Mouse (Mus musculus) intestine, embryonic 15.5 days (tissue): Measurements from ENCODE around the gene Cfl1. TPM values are rescaled to one million over a fixed set of nuclear protein-coding genes. Genes with fewer than 3 reads are reported as not detected.

Experiments
- ATAC-seq: fragments of 200-750 bp; cut with Nextera tagmentation; 2 replicates; pipeline ENCODE4 v1.8.0; 2017; ENCODE audit warnings: moderate TSS enrichment, moderate library complexity
- H3K27ac ChIP-seq: fragments of 300-500 bp; sonication (generic); 2 replicates; pipeline ENCODE4 v1.5.1; 2015; ENCODE audit warnings: mild to moderate bottlenecking, inconsistent platforms
- H3K27me3 ChIP-seq: fragments of 300-500 bp; sonication (generic); replicated peaks from 2 replicates; pipeline ENCODE4 v1.6.1; 2015; ENCODE audit warnings: inconsistent platforms
- H3K36me3 ChIP-seq: fragments of 300-500 bp; sonication (generic); 2 replicates; pipeline ENCODE4 v1.6.1; 2015; ENCODE audit warnings: inconsistent platforms
- H3K4me1 ChIP-seq: fragments of 300-500 bp; sonication (generic); replicated peaks from 2 replicates; pipeline ENCODE4 v1.6.1; 2015; ENCODE audit warnings: inconsistent platforms
- H3K4me2 ChIP-seq: fragments of 300-500 bp; sonication (generic); replicated peaks from 2 replicates; pipeline ENCODE4 v1.6.1; 2015; ENCODE audit warnings: mild to moderate bottlenecking, inconsistent platforms
- H3K4me3 ChIP-seq: fragments of 300-500 bp; sonication (generic); replicated peaks from 2 replicates; pipeline ENCODE4 v1.5.1; 2015; ENCODE audit warnings: inconsistent platforms
- H3K9ac ChIP-seq: fragments of 300-500 bp; sonication (generic); 2 replicates; pipeline ENCODE4 v1.6.1; 2015; ENCODE audit warnings: inconsistent platforms
- H3K9me3 ChIP-seq: fragments of 300-500 bp; sonication (generic); 2 replicates; pipeline ENCODE4 v1.6.1; 2016; ENCODE audit warnings: inconsistent platforms
- WGBS: fragments of 180-500 bp; shearing (Covaris S2); methylation state at CpG from one replicate; pipeline ENCODE4 v1.1.7; 2015; 5-methylcytosine and 5-hydroxymethylcytosine counted together
- polyA plus RNA-seq: library from polyadenylated mRNA; unstranded; fragments of >200 nt; fragmentation: Nextera tagmentation; extraction: Ambion mirVana; gene quantifications from 2 replicates; pipeline ENCODE4 v1.2.1, GENCODE M21; 2015

Gene Cfl1
- polyA plus RNA-seq, 1 experiment from 2014 or later = 2,514 TPM

GRCm38 (mm10) chr19:5518721-5519120 lies 28.5 kb downstream of the Cfl1 start:
- H3K9me3 ChIP-seq = no peaks in the 10 kb centered on the region
- ATAC-seq = peak; percentile 66
- no peak overlapping the region for H3K27ac ChIP-seq
- 87% methylated on average over 3 of the region's 3 CpGs for WGBS
- H3K4me1 ChIP-seq = peaks cover 13% of the 10 kb centered on the region; the same call in 1 of the 2 replicates
- H3K4me2 ChIP-seq = no peak overlapping the region
- H3K9ac ChIP-seq = no peak overlapping the region
- no peak overlapping the region for H3K4me3 ChIP-seq
- H3K27me3 ChIP-seq = no peaks in the 10 kb centered on the region
- H3K36me3 ChIP-seq = no peaks in the 10 kb centered on the region

DNA sequence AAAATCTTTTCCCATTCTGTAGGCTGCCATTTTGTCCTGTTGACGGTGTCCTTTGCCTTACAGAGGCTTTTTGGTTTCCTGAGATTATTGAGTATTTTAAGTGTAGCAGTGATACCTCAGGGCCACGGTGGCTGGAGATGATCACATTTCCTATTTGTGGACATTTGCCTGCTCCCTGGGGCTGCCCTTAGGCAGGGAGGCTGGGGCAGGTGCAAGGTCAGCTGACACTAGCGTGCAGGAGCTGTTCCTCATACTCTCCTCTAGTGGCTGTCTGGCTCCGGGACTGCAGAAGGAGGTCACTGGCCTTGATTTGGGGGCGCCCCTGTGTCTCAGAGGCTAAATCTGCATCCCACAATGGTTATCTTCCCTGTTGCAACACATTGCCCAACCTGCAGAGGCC lies 34.9 kb downstream of the Cfl1 start:
- H3K4me1 ChIP-seq = peaks cover 4% of the 10 kb centered on the region; the same call in 1 of the 2 replicates
- no peaks in the 10 kb centered on the region for H3K36me3 ChIP-seq
- H3K27me3 ChIP-seq = no peaks in the 10 kb centered on the region
- no peak overlapping the region for H3K9ac ChIP-seq
- no peak overlapping the region for H3K27ac ChIP-seq
- H3K4me3 ChIP-seq = no peak overlapping the region
- no peak overlapping the region for H3K4me2 ChIP-seq
- no peaks in the 10 kb centered on the region for H3K9me3 ChIP-seq
- ATAC-seq = no peak
- 67% methylated on average over 5 of the region's 5 CpGs for WGBS

GRCm38 (mm10) chr19:5529325-5530137 lies 39.3 kb downstream of the Cfl1 start:
- WGBS = 14% methylated on average over 20 of the region's 20 CpGs
- Histone ChIP-seq H3K9me3 (no peaks in the 10 kb centered on the region), H3K27me3 (no peaks in the 10 kb centered on the region), H3K9ac (peak overlapping the region; percentile 20; the same call in 1 of the 2 replicates), H3K4me3 (peak overlapping the region; percentile 26), H3K36me3 (no peaks in the 10 kb centered on the region), H3K27ac (peak overlapping the region; percentile 91), H3K4me2 (peak overlapping the region; percentile 63), H3K4me1 (peaks cover 12% of the 10 kb centered on the region; the same call in 1 of the 2 replicates)
- peak; percentile 98 for ATAC-seq

DNA sequence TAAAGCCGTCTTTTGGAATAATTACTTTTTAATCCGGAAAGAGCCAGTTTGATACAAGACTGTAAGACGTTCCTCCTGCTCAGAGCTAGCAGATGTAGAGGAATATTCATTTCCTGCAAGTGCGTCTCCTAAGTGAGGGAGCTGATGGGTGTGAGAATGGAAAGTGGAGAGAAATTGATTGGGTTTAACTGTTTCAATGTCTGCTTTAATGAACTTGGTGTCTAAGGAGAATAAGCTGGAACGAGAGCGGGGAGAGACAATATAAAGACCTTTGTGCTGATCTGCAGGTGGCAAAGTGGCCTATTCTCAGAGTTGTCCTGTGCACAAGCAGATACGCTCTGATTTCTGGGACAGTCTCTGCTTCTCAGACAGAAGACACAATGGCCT lies 39.9 kb downstream of the Cfl1 start:
- Histone ChIP-seq H3K27me3 (no peaks in the 10 kb centered on the region), H3K4me3 (no peak overlapping the region; the same call in 1 of the 2 replicates), H3K27ac (peak overlapping the region; percentile 91), H3K9ac (no peak overlapping the region), H3K36me3 (no peaks in the 10 kb centered on the region), H3K4me1 (peaks cover 12% of the 10 kb centered on the region; the same call in 1 of the 2 replicates), H3K4me2 (peak overlapping the region; percentile 63), H3K9me3 (no peaks in the 10 kb centered on the region)
- ATAC-seq = no peak; the same call in 1 of the 2 replicates
- WGBS = 54% methylated on average over 7 of the region's 7 CpGs

DNA sequence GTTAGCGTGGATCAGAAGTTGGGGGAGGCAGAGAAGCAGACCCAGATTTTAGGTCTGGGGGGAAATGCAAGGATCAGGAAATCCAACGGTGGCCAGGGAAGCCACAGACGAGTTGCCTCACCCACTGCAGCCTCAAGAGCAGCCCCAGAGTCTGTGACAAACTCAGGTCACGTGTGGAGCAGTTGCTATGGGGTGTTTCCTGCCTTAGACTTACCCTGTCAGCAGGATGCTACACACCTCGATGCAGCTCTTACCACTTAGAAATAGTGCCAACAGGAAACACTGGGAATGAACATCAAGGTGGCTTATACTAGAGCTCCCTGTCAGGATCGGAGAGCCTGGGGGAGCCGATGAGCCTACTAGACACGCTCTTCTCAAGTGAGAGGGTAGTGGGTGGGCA lies 42.3 kb downstream of the Cfl1 start:
- Histone ChIP-seq H3K4me1 (peaks cover 12% of the 10 kb centered on the region; the same call in 1 of the 2 replicates), H3K27ac (no peak overlapping the region), H3K4me3 (no peak overlapping the region), H3K4me2 (no peak overlapping the region), H3K36me3 (no peaks in the 10 kb centered on the region), H3K9me3 (no peaks in the 10 kb centered on the region), H3K27me3 (no peaks in the 10 kb centered on the region), H3K9ac (no peak overlapping the region)
- ATAC-seq = no peak
- 67% methylated on average over 8 of the region's 8 CpGs for WGBS

GRCm38 (mm10) chr19:5538786-5539185 lies 48.5 kb downstream of the Cfl1 start:
- no peak for ATAC-seq
- Histone ChIP-seq H3K36me3 (no peaks in the 10 kb centered on the region), H3K4me2 (no peak overlapping the region), H3K4me3 (no peak overlapping the region), H3K27me3 (no peaks in the 10 kb centered on the region), H3K9ac (no peak overlapping the region), H3K9me3 (no peaks in the 10 kb centered on the region), H3K4me1 (no peaks in the 10 kb centered on the region), H3K27ac (no peak overlapping the region)
- 78% methylated on average over 8 of the region's 8 CpGs for WGBS

- H3K36me3 ChIP-seq = no peaks in the 10 kb centered on the region
- H3K4me1 ChIP-seq = peaks cover 4% of the 10 kb centered on the region; the same call in 1 of the 2 replicates
- H3K27me3 ChIP-seq = no peaks in the 10 kb centered on the region
- ATAC-seq = no peak
- H3K4me3 ChIP-seq = no peak overlapping the region
- WGBS = 80% methylated on average over 9 of the region's 9 CpGs
- no peaks in the 10 kb centered on the region for H3K9me3 ChIP-seq
- no peak overlapping the region for H3K4me2 ChIP-seq
- H3K9ac ChIP-seq = no peak overlapping the region
- H3K27ac ChIP-seq = no peak overlapping the region
Observed at GRCm38 (mm10) chr19:5543362-5543761, 53.1 kb downstream of the Cfl1 start.

DNA sequence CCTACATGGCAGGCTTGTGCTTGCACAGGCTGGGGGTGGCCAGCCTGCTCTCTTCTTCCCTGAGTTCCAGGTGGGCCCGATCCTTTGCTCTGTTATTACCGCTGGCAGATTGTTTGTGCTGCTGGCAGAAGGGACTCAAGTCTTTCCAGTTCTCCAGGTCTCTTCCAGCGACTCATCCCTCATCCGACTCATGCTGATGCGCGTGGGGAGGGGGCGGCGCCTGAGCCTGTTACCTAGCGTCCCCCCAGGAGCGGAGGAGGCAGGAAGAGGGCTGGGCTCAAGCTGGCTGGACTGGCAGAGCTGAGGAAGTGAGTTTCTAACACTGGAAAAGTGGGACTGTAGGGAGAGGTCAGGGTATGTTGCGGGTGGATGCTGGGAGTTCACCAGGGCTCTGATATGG lies 53.8 kb downstream of the Cfl1 start:
- H3K9ac ChIP-seq = no peak overlapping the region
- H3K27me3 ChIP-seq = no peaks in the 10 kb centered on the region
- no peaks in the 10 kb centered on the region for H3K9me3 ChIP-seq
- no peak for ATAC-seq
- H3K4me3 ChIP-seq = no peak overlapping the region
- H3K4me2 ChIP-seq = no peak overlapping the region
- H3K36me3 ChIP-seq = no peaks in the 10 kb centered on the region
- H3K27ac ChIP-seq = no peak overlapping the region
- H3K4me1 ChIP-seq = peaks cover 4% of the 10 kb centered on the region; the same call in 1 of the 2 replicates
- 45% methylated on average over 11 of the region's 11 CpGs for WGBS

Other genes starting within 250 kb of the Cfl1 start
- gene Pacs1, start 217.3 kb upstream of the Cfl1 start, polyA plus RNA-seq = 15.6 and 15.8 TPM in 2 replicates
- gene Sf3b2, start 195.0 kb upstream of the Cfl1 start, polyA plus RNA-seq = 282 and 289 TPM in 2 replicates
- 2.1 and 2.4 TPM in 2 replicates for gene Gal3st3, start 192.1 kb upstream of the Cfl1 start, polyA plus RNA-seq
- not detected in 2 replicates for gene Catsper1, start 154.7 kb upstream of the Cfl1 start, polyA plus RNA-seq
- 15.9 and 19.8 TPM in 2 replicates for gene Cst6, start 140.9 kb upstream of the Cfl1 start, polyA plus RNA-seq
- gene Eif1ad, start 123.7 kb upstream of the Cfl1 start, polyA plus RNA-seq = 53.9 and 58.2 TPM in 2 replicates
- 474 and 479 TPM in 2 replicates for gene Banf1, start 123.3 kb upstream of the Cfl1 start, polyA plus RNA-seq
- 61.2 and 66.4 TPM in 2 replicates for gene Sart1, start 101.8 kb upstream of the Cfl1 start, polyA plus RNA-seq
- 4.3 and 10.8 TPM in 2 replicates for gene Tsga10ip, start 87.9 kb upstream of the Cfl1 start, polyA plus RNA-seq
- gene Drap1, start 65.5 kb upstream of the Cfl1 start, polyA plus RNA-seq = 198 and 200 TPM in 2 replicates
- gene AI837181, start 65.3 kb upstream of the Cfl1 start, polyA plus RNA-seq = 42.6 and 45.8 TPM in 2 replicates
- gene Fosl1, start 42.9 kb upstream of the Cfl1 start, polyA plus RNA-seq = not detected in 2 replicates
- gene Ccdc85b, start 32.6 kb upstream of the Cfl1 start, polyA plus RNA-seq = 8.2 and 8.7 TPM in 2 replicates
- 95.1 and 99.4 TPM in 2 replicates for gene Fibp, start 29.8 kb upstream of the Cfl1 start, polyA plus RNA-seq
- 2.1 and 2.9 TPM in 2 replicates for gene Ctsw, start 21.9 kb upstream of the Cfl1 start, polyA plus RNA-seq
- gene Efemp2, start 16.5 kb upstream of the Cfl1 start, polyA plus RNA-seq = 118 TPM in 2 replicates
- 29.5 and 29.8 TPM in 2 replicates for gene Mus81, start 2.1 kb upstream of the Cfl1 start, polyA plus RNA-seq
- not detected in 2 replicates for gene 1700020D05Rik, start 13.3 kb downstream of the Cfl1 start, polyA plus RNA-seq
- 7.2 and 8.0 TPM in 2 replicates for gene Snx32, start 20.1 kb downstream of the Cfl1 start, polyA plus RNA-seq
- 19.3 TPM in 2 replicates for gene Ovol1, start 70.2 kb downstream of the Cfl1 start, polyA plus RNA-seq
- gene Ap5b1, start 77.6 kb downstream of the Cfl1 start, polyA plus RNA-seq = 7.9 and 9.9 TPM in 2 replicates
- 128 and 149 TPM in 2 replicates for gene Rnaseh2c, start 111.4 kb downstream of the Cfl1 start, polyA plus RNA-seq
- 44.1 and 47.3 TPM in 2 replicates for gene Kat5, start 119.8 kb downstream of the Cfl1 start, polyA plus RNA-seq
- gene Rela, start 147.0 kb downstream of the Cfl1 start, polyA plus RNA-seq = 43.0 and 43.3 TPM in 2 replicates
- 21.5 and 23.8 TPM in 2 replicates for gene Sipa1, start 173.3 kb downstream of the Cfl1 start, polyA plus RNA-seq
- 33.7 and 36.3 TPM in 2 replicates for gene Map3k11, start 198.3 kb downstream of the Cfl1 start, polyA plus RNA-seq
- 16.3 and 16.8 TPM in 2 replicates for gene Pcnx3, start 198.5 kb downstream of the Cfl1 start, polyA plus RNA-seq
- gene Kcnk7, start 213.9 kb downstream of the Cfl1 start, polyA plus RNA-seq = 0.29 and 0.43 TPM in 2 replicates
- gene Ehbp1l1, start 235.9 kb downstream of the Cfl1 start, polyA plus RNA-seq = 38.6 and 40.1 TPM in 2 replicates
- gene Fam89b, start 239.2 kb downstream of the Cfl1 start, polyA plus RNA-seq = 68.7 and 69.6 TPM in 2 replicates